Mouse (Mus musculus) left cerebral cortex, adult 8-10 months (tissue): ENCODE data around the gene Hdac9. TPM values are rescaled to one million over a fixed set of nuclear protein-coding genes. Genes with fewer than 3 reads are reported as not detected.

Experiments used
- DNase-seq, 2 experiments: peaks; one replicate each; pipeline ENCODE4 v3.0.0; 2022; ENCODE audit warnings: low spot score in 2 of 2
- total RNA-seq, 4 experiments: library from RNA; stranded (reverse); gene quantifications; 2 replicates each; pipeline ENCODE4 v1.2.4; 2022

The Hdac9 gene
- total RNA-seq, 4 experiments from 2014 or later: 42.9 to 51.3 (median 46.1) TPM

- DNase-seq: no peak
Observed at GRCm38 (mm10) chr12:34808180-34808579, 108.7 kb downstream of the Hdac9 start.

- DNase-seq: no peak
Observed at GRCm38 (mm10) chr12:34806528-34806927, 110.4 kb downstream of the Hdac9 start.

DNA sequence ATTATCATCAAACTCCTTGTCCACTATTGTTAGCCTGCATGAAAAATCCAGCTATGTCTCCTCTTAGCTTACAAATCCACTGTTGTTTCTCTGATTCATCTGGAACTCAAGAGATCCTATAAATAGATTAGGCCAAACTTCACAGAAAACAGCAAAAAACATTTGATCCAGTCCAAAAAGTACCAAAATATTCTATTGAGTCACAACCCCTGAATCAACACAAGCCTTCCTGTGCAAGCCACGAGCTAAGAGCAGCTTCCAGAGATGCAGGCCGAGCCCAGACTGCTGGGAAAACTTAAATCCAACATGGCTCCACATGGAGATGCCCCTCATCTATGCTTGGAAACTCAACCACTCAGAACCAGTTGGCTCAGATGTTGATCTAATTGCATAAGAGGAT, 113.2 kb downstream of the Hdac9 start:
- no peak for DNase-seq

DNA sequence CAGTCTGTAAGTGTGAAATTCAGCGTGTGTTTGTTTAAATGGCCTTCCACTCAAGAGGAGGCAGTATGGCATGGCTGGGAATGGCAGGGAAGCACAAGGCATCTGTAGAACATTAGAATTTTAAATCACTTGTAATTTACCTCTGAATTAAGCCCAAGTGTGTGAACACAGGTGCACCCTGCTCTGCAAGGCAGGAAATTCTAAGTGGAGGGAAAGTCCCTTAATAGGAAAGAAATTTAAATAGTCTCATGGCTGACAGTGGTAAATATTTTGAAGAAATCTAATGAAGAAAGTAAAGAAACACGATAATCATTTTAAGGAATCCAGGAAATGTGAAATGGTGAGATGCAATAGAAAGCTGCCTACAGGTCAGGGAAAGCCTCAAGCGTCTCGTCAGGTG, 114.6 kb downstream of the Hdac9 start:
- no peak for DNase-seq

DNA sequence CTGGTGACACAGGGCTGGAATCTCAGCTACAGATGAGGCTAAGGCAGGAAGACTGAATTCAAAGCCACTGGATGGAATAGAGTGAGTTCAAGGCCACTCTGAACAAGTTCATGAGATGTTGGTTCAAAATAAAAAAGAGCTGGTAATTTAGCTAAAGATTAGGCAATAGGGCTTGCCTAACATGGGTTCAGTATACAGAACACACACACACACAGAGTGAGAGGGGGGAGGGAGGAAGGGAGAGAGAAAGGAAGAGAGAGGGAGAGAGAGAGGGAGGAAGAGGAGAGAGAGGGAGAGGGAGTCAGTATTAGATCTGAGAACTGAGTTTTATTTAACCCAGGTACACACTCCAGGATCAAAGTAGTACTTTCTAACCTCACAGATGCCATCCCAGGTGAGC, 115.1 kb downstream of the Hdac9 start:
- no peak for DNase-seq

- DNase-seq: no peak
Observed at GRCm38 (mm10) chr12:34797389-34797788, 119.5 kb downstream of the Hdac9 start.

DNA sequence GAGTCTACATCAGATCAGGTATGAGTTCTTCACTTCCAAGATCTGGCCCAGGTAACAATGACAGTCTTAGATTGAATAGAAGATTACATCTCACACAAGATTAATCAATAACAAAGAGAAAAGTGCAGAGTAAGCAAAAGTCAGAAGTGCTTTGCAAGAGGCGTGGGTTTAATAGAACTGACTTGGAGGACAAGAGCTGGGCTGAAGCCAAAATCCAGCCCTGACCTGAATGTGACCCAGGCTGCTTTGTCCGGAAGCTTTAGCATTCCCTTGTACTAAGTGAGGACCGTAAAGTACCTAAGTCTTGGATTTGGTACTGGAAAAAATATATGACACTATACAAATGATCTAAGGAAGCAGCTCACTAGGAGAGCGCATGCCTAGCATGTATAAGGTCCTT, 121.4 kb downstream of the Hdac9 start:
- no peak for DNase-seq

DNA sequence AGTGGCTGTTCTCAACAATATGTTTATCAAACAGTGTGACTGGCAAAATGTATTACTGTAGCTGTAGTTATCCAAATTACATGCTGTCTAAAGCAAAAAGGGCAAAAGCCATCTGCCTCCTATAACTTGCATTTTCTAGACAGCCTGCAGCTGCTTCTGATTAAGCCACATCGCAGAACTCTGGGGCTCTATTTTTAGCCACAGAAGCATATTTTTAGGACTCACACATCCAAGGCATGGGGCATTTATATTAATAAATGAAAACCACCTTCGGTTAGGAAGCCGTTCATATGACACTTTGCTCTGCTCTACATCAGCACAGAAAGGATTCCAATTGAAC, 124.8 kb downstream of the Hdac9 start:
- no peak for DNase-seq

DNA sequence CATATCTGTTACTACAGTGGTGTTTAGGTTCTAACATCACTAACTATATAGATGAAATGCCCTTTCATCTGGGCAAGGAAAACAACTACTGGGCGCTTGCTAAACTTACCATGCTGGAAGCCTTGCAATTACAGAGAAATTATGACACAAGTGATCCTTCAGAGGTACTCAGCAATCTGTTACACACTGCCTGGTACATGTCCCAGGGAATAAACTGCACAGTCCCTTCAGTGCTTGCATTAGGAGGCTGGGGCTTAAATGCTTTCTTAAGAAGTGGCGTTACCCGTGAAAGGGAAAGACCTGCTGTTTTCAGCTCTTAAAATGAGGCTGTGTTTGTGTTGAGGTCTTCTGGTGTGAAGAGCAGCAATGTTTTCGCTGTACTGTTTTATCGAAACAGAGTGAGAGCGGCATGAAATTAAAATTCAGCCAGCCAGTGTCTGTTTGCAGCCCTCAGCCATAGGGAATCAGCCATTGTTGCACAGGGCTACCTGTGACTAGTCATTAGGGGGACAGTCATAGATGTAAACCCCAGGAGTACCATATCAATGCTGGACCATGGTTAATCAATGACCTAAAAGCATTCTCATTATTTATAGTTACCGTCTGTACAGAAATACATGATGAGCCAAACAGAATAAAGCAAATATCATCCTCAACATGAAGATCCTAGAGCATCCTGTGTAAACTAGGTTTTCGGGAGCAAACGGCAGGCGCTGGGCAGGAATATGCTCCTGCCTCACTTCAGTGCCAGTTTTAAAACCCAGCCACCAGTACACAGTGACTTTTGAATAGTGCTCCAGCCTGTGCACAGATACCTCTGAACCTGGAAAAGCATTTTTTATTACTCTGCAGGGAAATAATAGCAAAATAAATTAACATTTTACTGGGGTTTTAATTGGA, 125.4 kb downstream of the Hdac9 start:
- DNase-seq: no peak

DNA sequence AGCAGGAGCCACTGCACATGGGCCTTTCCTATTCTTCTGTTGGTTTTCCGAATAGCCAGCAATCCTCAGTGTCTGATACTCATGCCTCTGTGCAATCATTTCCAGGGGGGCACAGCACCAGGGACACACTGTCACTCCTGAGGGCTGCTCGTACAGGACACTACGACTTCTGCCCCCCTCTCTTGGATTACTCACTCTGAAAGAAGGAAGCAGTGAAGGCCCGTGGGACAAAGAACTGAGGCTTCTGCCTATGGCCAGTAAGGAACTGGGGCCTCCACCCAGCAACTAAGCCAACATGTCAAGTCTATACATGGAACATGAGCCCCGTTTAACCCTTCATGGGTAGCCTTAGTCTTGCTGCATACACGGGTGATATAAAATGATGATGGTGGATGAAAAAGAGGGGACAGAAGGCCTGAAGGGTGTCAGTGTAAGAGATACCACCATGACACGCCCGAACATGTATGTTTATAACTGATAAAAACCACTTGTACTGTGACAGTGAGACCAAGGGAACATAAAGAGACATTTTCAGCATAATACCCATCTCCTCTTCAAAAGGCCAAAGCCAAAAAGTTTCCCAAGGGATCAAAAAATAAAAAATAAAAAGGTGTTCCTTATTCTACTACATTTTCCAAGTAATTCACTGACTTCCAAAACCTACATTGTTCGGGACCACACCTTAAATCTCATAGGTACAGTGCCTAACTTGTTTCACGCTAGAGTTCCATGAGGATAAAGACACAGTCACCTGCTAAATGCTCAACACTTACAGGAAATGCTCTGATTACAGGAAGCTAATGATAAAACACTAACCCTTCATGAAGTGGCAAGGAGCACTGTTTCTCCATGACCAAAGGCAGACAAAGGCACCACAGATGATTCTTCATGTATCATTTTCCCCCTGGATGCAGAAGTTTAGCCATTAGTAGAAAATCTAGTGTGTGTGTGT, 127.6 kb downstream of the Hdac9 start:
- no peak for DNase-seq

DNA sequence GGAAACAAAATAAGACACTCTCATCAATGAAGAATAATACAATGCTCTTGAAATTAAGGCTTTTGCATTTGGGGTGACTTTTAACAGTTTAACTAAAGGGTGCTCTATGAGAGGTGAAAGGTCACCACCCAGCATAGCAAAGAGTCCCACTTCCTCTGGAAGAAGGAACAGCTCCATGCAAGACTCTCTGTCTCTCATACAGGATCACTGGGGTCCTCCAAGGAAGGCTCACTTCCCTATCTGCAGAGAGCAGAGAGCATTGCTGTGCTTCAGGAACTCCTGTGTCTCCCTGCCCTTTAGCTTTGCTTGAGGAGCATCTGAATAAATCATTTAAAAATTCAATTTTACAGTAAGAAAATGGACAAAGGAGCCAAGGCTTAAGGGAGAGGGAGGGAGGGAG, 129.5 kb downstream of the Hdac9 start:
- no peak for DNase-seq

GRCm38 (mm10) chr12:34783574-34783973, 133.3 kb downstream of the Hdac9 start:
- no peak for DNase-seq

GRCm38 (mm10) chr12:34779368-34779957, 137.4 kb downstream of the Hdac9 start:
- no peak for DNase-seq

DNA sequence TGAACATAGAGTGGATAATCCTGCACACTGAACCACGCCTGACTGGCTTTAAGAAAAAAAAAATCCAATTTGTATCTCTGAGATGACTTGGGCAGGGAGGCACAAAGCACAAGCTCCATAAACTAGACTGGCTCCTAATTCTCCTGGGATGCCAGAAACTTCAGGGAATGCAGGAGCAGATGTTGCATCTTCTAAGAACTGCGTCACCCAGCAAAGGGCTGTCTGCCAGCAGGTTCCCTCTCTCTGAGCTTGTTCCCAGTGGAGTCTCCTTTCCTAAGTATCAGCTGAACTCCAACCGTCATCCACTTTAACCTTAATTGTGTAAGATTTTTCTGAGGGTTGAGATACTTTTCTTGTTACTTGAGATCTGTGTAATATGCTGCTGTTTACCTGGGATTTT, 140.7 kb downstream of the Hdac9 start:
- DNase-seq: no peak

GRCm38 (mm10) chr12:34774071-34774470, 142.8 kb downstream of the Hdac9 start:
- no peak for DNase-seq

DNA sequence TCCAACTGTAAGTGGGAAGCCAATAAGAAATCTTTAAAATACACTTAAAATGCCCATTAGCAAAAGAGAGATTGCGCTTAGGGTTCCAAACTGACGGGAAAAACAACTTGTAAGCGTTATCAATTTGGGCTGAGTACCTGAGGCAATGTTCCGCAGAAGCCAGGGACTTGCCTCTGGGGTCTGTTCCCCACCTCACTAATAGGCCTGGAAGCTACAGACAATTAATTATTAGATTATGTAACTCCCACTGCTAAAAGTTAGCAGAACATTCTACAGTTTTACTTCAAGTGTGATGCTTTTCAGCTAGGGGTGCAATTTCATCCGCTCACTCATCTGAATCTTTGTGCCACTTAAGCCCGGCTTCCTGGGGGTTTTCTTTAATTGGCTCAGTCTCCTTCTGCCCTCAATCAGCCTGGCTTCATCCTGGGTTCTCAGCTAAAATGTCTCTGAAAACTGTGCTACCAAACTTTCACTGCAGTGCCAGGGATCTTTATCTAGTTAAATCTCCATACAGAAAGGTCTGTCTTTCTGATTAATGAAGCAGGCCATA, 149.6 kb downstream of the Hdac9 start:
- DNase-seq: no peak

- DNase-seq: no peak
Observed at GRCm38 (mm10) chr12:34747266-34747665, 169.6 kb downstream of the Hdac9 start.

GRCm38 (mm10) chr12:34725204-34725603, 191.7 kb downstream of the Hdac9 start:
- no peak for DNase-seq

DNA sequence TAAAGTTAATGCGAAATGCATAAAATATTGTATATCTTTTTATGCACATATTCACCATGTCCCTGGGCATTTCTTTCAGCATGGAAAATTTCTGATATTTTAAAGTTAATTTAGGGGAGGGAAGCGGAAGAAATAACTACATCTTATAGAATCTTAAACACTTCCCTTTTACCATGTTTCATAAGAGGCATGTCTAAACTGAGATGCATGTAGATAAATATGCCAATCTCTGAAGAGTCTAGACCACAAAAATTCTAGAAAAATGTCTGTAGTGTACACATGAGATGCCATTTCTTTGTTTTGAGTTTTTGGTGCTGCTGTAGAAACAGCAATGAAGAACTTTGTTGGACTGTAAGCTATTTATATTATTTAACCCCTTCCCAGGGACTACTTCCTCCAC, 192.6 kb downstream of the Hdac9 start:
- DNase-seq: no peak

DNA sequence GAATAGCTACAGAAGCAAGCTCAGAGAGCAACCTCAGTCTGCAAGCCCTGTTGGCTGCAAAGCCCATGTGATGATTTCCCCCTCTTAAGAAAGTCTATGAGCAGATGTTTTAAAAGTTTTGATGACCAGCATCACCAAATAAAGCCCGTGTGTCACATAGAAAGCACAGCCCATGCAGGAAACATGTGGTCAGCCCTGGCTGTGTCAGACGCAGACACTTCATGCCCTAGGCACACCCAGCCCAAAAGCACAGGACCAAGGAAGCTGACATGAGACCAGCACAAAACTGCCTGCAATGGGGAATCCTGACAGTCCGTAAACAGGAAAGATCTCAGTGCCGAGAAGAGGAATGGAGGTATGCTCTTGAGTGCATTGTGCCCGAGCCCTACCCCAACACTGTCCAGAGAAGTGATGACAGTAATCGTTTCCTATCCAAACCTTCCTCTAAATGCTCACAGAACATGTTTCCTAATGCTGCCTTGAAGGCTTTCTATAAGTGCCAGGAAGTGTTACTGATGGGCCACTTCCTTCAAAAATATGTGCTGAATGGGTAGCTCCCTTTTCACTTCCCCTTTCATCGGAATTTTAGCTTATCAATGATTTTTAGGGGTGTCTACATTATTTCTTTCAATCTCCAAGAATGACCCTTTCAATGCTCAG, 193.9 kb downstream of the Hdac9 start:
- DNase-seq: no peak

DNA sequence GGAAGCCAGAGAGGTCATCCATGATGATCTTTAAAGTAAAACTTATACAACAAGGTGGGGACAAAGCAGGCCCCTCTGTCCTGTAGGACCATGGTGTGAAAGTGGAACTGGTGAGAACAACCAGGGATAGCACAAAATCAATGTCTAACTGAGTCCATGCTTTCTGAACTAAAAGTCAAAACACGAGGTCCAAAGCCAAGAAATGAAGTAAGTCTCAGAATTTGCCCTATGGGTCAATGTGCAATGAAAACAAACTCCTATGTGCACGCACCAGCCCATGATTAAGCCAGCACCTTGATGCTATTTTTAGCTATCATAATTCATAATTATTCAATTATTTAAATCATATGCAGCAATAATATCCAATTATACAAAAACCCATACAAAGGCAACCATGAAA, 196.0 kb downstream of the Hdac9 start:
- no peak for DNase-seq
